Mouse (Mus musculus) stomach, postnatal 0 days (tissue): ENCODE measurements around the gene 1110059E24Rik. TPM values are rescaled to one million over a fixed set of nuclear protein-coding genes. Genes with fewer than 3 reads are reported as not detected.

Experiments used
- ATAC-seq: fragments of 200-750 bp; cut with Nextera tagmentation; 2 replicates; pipeline ENCODE4 v1.8.0; 2017; ENCODE audit not compliant: low FRiP score, low TSS enrichment
- DNase-seq: peaks from one replicate; pipeline ENCODE4 v3.0.0-alpha.2; 2016; ENCODE audit warnings: low spot score
- H3K27ac ChIP-seq: fragments of 300-500 bp; sonication (generic); replicated peaks from 2 replicates; pipeline ENCODE4 v1.5.1; 2014; ENCODE audit warnings: mild to moderate bottlenecking, control low read depth
- H3K27me3 ChIP-seq: fragments of 300-500 bp; sonication (generic); 2 replicates; pipeline ENCODE4 v1.6.1; 2014; ENCODE audit warnings: low read length; ENCODE audit not compliant: control insufficient read depth, insufficient read depth
- H3K36me3 ChIP-seq: fragments of 300-500 bp; sonication (generic); 2 replicates; pipeline ENCODE4 v1.6.1; 2014; ENCODE audit warnings: low read length, mixed read lengths; ENCODE audit not compliant: control insufficient read depth, insufficient read depth
- H3K4me1 ChIP-seq: fragments of 300-500 bp; sonication (generic); replicated peaks from 2 replicates; pipeline ENCODE4 v1.6.1; 2014; ENCODE audit warnings: antibody characterized with exemption; ENCODE audit not compliant: control insufficient read depth, insufficient read depth
- H3K4me2 ChIP-seq: fragments of 300-500 bp; sonication (generic); replicated peaks from 2 replicates; pipeline ENCODE4 v1.6.1; 2014; ENCODE audit warnings: low read depth, mild to moderate bottlenecking, control low read depth, moderate library complexity
- H3K4me3 ChIP-seq: fragments of 300-500 bp; sonication (generic); 2 replicates; pipeline ENCODE4 v1.5.1; 2014; ENCODE audit warnings: low read depth, low read length, control low read depth
- H3K9ac ChIP-seq: fragments of 300-500 bp; sonication (generic); 2 replicates; pipeline ENCODE4 v1.6.1; 2014; ENCODE audit warnings: mild to moderate bottlenecking, low read length, control low read depth, mixed read lengths
- H3K9me3 ChIP-seq: fragments of 300-500 bp; sonication (generic); 2 replicates; pipeline ENCODE4 v1.6.1; 2016; ENCODE audit warnings: low read length; ENCODE audit not compliant: control insufficient read depth
- CTCF ChIP-seq: IDR thresholded peaks from 2 replicates; pipeline ENCODE4 v1.5.1; 2016; ENCODE audit warnings: antibody characterized with exemption, low read depth, mild to moderate bottlenecking, moderate library complexity
- EP300 ChIP-seq: optimal IDR thresholded peaks from 2 replicates; pipeline ENCODE3; 2016; ENCODE audit warnings: antibody characterized with exemption
- WGBS: fragments of 180-500 bp; shearing (Covaris S2); extraction: QIAGEN DNeasy Blood & Tissue Kit; methylation state at CpG from one replicate; pipeline ENCODE4 v1.1.7; 2014; 5-methylcytosine and 5-hydroxymethylcytosine counted together
- polyA plus RNA-seq: library from polyadenylated mRNA; unstranded; fragments of >200 nt; fragmentation: Nextera tagmentation; extraction: Ambion mirVana; gene quantifications from 2 replicates; pipeline ENCODE4 v1.2.1, GENCODE M21; 2015

1110059E24Rik gene
- polyA plus RNA-seq, 1 experiment from 2014 or later: 33.4 TPM

- WGBS: 77% methylated on average over 3 of the region's 3 CpGs
- ATAC-seq (no peak), DNase-seq (no peak)
Measured at GRCm38 (mm10) chr19:21579896-21580295, 72.9 kb downstream of the 1110059E24Rik start.

GRCm38 (mm10) chr19:21577443-21577842 lies 75.3 kb downstream of the 1110059E24Rik start:
- no peak overlapping the region for H3K27ac ChIP-seq
- H3K4me2 ChIP-seq: no peak overlapping the region
- H3K4me1 ChIP-seq: no peaks in the 10 kb centered on the region
- 49% methylated on average over 3 of the region's 3 CpGs for WGBS
- ATAC-seq: no peak
- H3K4me3 ChIP-seq: no peak overlapping the region
- no peaks in the 10 kb centered on the region for H3K36me3 ChIP-seq
- no peak for DNase-seq
- no peak for TF ChIP-seq CTCF
- TF ChIP-seq EP300: no peak
- no peaks in the 10 kb centered on the region for H3K9me3 ChIP-seq
- no peak overlapping the region for H3K9ac ChIP-seq
- no peaks in the 10 kb centered on the region for H3K27me3 ChIP-seq

More at GRCm38 (mm10) chr19:21579896-21580295, 72.9 kb downstream of the 1110059E24Rik start:
- H3K9me3 ChIP-seq: no peaks in the 10 kb centered on the region
- no peak overlapping the region for H3K27ac ChIP-seq
- no peaks in the 10 kb centered on the region for H3K36me3 ChIP-seq
- H3K27me3 ChIP-seq: no peaks in the 10 kb centered on the region
- H3K4me1 ChIP-seq: no peaks in the 10 kb centered on the region
- no peak overlapping the region for H3K9ac ChIP-seq
- no peak overlapping the region for H3K4me3 ChIP-seq
- TF ChIP-seq CTCF (no peak), EP300 (no peak)
- H3K4me2 ChIP-seq: no peak overlapping the region

DNA sequence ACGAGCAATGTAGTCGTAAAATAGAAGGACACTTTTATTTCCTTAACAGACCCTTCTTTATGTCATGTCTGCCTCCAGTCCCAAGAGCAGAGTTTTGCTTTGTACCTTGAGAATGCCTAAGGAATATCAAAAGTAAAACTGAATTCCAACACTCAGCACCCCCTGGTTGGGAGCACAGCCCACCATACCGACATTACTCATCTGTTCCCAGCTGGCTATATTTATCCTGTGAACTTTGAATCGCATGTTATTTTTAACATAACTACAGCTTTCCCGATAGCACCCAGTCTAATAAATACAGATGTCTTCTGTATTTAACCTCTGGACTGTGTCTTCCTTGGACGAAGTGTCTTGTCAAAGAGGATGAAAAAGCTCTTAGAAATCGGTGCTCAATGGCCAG lies 80.8 kb downstream of the 1110059E24Rik start:
- Histone ChIP-seq H3K4me2 (no peak overlapping the region), H3K27ac (no peak overlapping the region), H3K9me3 (no peaks in the 10 kb centered on the region), H3K4me3 (no peak overlapping the region), H3K36me3 (no peaks in the 10 kb centered on the region), H3K27me3 (no peaks in the 10 kb centered on the region), H3K4me1 (no peaks in the 10 kb centered on the region), H3K9ac (no peak overlapping the region)
- DNase-seq (no peak), ATAC-seq (no peak)
- no peak for TF ChIP-seq EP300
- no peak for TF ChIP-seq CTCF
- WGBS: 47% methylated on average over 7 of the region's 7 CpGs

GRCm38 (mm10) chr19:21571223-21571980 lies 81.4 kb downstream of the 1110059E24Rik start:
- ATAC-seq: peak; percentile 71
- Histone ChIP-seq H3K9me3 (no peaks in the 10 kb centered on the region), H3K27me3 (no peaks in the 10 kb centered on the region), H3K9ac (no peak overlapping the region), H3K36me3 (no peaks in the 10 kb centered on the region), H3K4me1 (no peaks in the 10 kb centered on the region), H3K4me3 (no peak overlapping the region), H3K27ac (no peak overlapping the region), H3K4me2 (no peak overlapping the region)
- WGBS: 46% methylated on average over 16 of the region's 16 CpGs
- DNase-seq: peak; percentile 84
- no peak for TF ChIP-seq EP300
- TF ChIP-seq CTCF: peak; percentile 90

- H3K27ac ChIP-seq: no peak overlapping the region
- no peak for ATAC-seq
- H3K9ac ChIP-seq: no peak overlapping the region
- no peaks in the 10 kb centered on the region for H3K27me3 ChIP-seq
- no peaks in the 10 kb centered on the region for H3K4me1 ChIP-seq
- DNase-seq: no peak
- H3K4me3 ChIP-seq: no peak overlapping the region
- TF ChIP-seq CTCF: no peak
- no peak for TF ChIP-seq EP300
- H3K9me3 ChIP-seq: no peaks in the 10 kb centered on the region
- WGBS: 54% methylated on average over 8 of the region's 8 CpGs
- no peak overlapping the region for H3K4me2 ChIP-seq
- no peaks in the 10 kb centered on the region for H3K36me3 ChIP-seq
Measured at GRCm38 (mm10) chr19:21570778-21571177, 82.0 kb downstream of the 1110059E24Rik start.

DNA sequence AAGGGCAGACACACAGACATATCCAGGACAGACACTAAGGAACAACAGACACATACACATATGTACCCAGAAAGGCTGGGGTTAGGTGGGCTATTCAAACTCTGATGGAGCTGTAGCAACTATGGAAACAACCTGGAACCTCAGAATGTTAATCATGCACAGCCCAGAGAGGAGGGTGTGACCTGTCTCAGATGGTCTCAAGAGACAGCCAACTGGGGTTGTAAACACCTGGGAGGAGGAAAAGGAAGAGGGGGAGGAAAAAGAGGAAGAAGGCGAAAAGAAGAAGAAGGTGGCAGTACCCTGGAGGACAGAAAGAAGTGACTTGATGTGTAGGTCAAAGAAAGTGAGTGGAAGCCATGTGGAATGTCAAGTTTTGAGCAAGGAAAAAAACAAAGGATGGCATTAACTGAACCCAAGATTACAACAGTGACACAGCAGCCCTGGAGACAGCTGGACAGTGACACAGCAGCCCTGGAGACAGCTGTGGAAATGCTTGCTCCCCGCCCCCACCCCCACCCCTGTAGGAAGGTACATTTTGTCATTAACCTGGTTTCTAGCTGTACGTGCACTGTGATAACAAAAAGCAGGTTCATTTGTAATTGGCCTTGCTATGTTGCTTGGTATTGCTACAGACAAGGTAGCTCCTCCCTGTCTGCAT lies 84.1 kb downstream of the 1110059E24Rik start:
- Histone ChIP-seq H3K27ac (no peak overlapping the region), H3K9me3 (no peaks in the 10 kb centered on the region), H3K4me3 (no peak overlapping the region), H3K4me2 (no peak overlapping the region), H3K36me3 (no peaks in the 10 kb centered on the region), H3K4me1 (no peaks in the 10 kb centered on the region), H3K9ac (no peak overlapping the region), H3K27me3 (no peaks in the 10 kb centered on the region)
- TF ChIP-seq EP300: no peak
- TF ChIP-seq CTCF: no peak
- DNase-seq (no peak), ATAC-seq (no peak)
- 81% methylated on average over 3 of the region's 3 CpGs for WGBS
